Mouse (Mus musculus) c-Kit-positive CD71-negative TER-119-negative erythroid progenitor cells, embryonic 14.5 days (primary cell): ENCODE data around the gene Tmem273.

Source experiments
- DNase-seq: peaks from one replicate; pipeline ENCODE4 v3.0.0-alpha.2; 2013; ENCODE audit warnings: low read depth

The Tmem273 gene

GRCm38 (mm10) chr14:32859831-32860569 lies 74.2 kb downstream of the Tmem273 start:
- no peak for DNase-seq

DNA sequence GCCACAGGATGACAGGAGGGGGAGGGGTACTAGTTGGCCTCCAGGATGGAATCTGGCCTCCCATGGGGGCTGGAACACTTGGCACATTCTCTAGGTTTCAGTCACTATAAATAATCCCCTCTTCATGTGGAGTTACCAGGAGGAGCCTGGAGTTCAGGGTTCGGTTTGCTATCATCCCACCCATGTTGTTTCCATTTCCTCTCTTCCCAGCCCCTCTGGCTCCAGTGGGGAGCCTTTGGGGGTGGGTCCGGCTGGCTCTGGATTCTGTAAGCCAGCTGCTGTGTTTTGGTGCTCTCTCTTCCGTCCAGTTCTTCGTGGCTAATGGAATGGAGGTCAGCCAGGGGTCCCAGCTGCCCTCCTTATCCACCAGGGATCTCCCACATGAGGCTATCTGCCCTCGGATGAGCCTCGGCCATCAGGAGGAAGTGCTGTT lies 75.4 kb downstream of the Tmem273 start:
- no peak for DNase-seq

DNA sequence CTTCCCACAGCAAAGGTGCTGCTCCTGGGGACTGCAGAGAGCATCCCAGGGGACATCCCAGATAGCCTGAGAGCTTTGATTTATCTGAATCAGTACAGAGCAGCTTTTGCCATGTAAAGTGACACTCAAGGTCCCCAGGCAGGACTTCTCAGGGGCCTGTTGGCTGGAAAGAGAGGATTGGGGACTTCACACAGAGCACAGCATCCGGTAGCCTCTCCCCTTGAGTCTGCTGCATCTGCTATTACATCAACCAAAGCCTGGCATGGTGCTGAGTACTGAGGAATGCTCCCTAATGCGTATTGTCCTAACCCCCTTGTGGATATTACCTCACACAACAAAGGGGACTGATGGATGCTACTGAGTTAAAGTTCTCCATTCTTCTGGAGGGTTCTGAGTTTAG lies 75.9 kb downstream of the Tmem273 start:
- no peak for DNase-seq

DNA sequence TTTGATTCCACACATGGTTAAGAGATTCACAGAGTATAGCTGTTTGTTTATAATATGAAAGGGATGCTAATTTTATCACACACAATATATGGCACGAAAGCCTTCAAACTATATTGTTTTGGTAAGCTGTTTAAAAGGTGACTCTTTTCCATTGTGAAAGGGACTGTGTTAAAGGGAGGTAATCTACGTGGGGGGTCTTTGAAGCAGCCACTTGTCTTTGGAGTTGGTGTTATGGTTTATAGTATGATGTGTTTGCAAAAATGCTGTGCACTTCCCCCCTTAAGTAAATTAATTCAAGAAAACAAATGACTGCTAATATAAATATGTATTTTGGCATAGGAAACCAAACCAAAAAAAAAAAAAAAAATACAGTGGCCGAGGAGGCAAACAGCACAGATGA lies 79.6 kb downstream of the Tmem273 start:
- DNase-seq: no peak
